Mouse (Mus musculus) brain, embryonic 14.5 days (tissue): ENCODE measurements around the gene Mtx3. TPM values are rescaled to one million over a fixed set of nuclear protein-coding genes. Genes with fewer than 3 reads are reported as not detected.
A peak's percentile ranks its signal among the peaks of the same experiment; 100 is the strongest.
"Not testable (repeated sequence)": the region's sequence is repeated elsewhere in the genome, so short reads cannot be mapped to it uniquely, and the experiment has no call there.

ENCODE experiments used
- DNase-seq: peaks from one replicate; pipeline ENCODE4 v3.0.0-alpha.2; 2011; ENCODE audit warnings: low read depth
- CTCF ChIP-seq: fragments of 200-500 bp; IDR thresholded peaks from 2 replicates; pipeline ENCODE4 v1.5.1; 2012; ENCODE audit warnings: inconsistent platforms, mild to moderate bottlenecking, moderate library complexity, borderline replicate concordance; ENCODE audit not compliant: insufficient read depth, insufficient read length; ENCODE audit errors: extremely low read depth
- POLR2A ChIP-seq: fragments of 200-500 bp; IDR thresholded peaks from 2 replicates; pipeline ENCODE4 v1.6.1; 2012; ENCODE audit warnings: mild to moderate bottlenecking, inconsistent platforms, borderline replicate concordance; ENCODE audit not compliant: poor library complexity, insufficient read depth, insufficient read length, severe bottlenecking; ENCODE audit errors: extremely low read depth
- polyA plus RNA-seq: library from polyadenylated mRNA; depleted of rRNA; stranded (reverse); fragments of >200 nt; gene quantifications from 2 replicates; pipeline ENCODE4 v1.2.3, GENCODE M21; 2012; rRNA removed

Mtx3 gene
- 21.0 and 21.4 TPM in 2 replicates for polyA plus RNA-seq

DNA sequence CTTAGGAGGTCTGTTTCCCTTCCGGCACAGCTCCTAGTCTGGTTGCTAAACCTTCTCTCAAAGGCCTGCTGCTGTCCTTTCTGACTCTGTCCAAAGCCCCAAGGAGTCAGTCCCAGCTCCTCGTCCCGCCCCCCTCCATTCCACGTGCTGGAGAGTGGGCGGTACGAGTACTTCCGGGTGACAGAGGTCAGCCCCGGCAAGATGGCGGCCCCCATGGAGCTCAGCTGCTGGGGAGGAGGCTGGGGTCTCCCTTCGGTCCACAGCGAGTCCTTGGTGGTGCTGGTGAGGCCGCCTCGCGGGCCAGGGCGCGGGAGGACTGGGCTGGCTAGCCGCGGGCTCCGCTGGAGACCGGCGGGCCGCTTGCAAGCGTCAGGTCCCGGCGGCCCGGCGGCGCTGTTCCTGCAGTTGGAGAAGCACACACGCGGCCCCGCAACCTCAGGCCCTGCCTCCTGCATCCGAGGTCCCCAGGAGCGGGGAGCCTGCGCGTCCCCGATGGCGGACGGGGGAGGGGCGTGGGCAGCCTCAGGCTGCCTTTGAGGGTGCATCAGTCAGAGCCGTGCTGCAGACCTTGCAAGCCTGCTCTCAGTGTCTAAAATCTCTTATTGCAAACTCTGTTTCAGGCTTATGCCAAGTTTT, at the start of gene Mtx3:
Gene Mtx3, plus strand, starts transcription at position 175 of the 636 bp plus-strand sequence.
- peak; percentile 93 for DNase-seq
- TF ChIP-seq CTCF (no peak), POLR2A (peak; percentile 48; the same call in 1 of the 2 replicates)

DNA sequence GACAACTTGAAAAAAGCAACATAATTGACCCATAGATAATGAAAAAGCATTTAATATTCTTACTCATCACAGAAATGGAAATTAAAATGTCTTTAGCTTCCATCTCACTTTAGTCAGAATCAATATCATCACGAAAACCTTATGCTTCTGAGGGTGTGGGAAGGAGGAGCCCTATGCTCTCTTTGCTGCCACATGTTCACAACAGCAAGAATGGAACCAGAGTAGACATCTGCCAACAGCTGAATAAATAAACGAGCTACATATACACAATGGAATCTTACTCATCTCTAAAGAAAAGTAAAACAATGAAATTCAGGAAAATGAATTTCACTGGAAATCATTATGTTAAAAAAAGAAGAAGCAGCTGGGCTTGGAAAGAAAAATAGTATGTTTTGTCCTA, 45.7 kb upstream of the Mtx3 start:
- TF ChIP-seq CTCF, result no peak
- TF ChIP-seq POLR2A, result no peak
- no peak for DNase-seq

DNA sequence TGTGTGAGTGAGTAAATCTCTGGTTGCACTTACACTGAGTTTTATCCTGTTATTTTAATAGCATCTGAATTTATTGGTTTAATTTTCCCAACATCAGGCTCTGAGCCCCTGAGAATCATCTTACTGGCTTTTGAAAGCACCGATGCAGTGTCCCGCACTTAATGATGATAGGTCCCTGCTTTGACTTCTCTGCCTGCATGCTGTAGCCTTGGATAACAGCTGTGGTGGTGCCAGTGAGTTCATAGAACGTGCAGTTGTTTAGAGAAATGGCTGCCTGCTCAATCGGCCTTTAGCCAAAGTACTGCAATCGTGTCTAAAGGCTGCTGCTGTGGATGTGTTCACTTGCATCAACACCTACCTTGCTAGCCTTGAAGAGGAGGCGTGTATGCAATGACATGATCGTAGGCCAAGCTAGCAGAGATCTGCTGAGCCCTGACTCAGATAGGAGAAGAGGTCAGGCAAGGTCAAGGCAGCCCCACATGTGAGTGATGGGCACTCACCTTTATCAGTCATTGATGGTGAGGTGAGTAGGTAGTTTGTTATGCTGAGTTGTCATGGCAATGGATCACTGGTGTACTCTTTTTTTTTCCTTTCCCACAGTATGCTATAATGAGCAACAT, 45.1 kb upstream of the Mtx3 start:
- TF ChIP-seq POLR2A, result no peak
- no peak for TF ChIP-seq CTCF
- DNase-seq, result no peak

DNA sequence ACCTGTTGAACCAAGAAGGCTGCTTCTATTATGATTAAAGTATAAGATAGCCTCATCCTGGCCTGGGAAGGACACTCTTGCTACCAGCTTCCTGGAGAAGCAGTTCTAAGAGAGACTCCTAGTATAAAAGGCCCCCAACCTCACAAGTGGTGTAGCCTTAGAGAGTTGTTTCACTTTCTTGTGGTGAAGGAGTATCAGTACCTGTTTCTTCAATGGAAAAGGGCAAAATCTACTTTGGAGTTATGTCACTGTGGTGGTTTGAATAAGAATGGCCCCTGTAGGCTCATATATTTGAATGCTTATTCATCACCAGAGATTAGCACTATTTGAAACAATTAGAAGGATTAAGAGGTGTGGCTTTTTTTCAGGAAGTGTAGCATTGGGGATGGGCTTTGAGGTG, 37.8 kb upstream of the Mtx3 start:
- DNase-seq, result no peak
- TF ChIP-seq CTCF, result no peak
- no peak for TF ChIP-seq POLR2A

DNA sequence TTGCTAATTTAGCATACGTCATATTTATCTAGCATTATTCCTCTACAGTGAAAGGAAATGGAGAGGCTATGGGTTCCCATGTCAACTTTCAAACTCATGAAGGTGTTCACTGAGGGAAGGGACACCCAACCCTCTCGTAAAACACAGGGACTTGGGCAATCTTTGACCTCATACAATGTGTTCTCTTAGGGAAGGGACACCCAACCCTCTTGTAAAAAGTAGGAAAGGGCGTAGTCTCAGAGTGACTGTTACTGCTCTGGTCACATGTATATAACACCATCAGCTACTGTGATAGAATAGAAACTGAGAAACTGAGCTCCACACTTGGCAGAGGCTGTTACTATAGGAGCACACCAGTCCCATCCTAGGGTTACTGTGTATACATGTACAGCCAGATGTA, 36.7 kb upstream of the Mtx3 start:
- TF ChIP-seq POLR2A (no peak), CTCF (no peak)
- DNase-seq, result no peak

DNA sequence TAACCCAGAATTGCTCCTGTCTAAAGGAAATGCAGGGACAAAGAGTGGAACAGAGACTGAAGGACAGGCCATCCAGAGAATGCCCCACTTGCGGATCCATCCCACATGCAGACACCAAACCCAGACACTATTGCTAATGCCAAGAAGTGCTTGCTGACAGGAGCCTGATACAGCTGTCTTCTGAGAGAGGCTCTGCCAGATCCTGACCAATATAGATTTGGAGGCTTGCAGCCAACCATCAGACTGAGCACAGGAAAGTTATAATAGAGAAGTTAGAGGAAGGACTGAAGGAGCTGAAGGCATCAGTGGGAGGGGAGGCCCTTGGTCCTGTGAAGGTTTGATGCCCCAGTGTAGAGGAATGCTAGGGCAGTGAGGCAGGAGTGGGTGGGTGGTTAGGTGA, 34.0 kb upstream of the Mtx3 start:
- DNase-seq, result not testable (repeated sequence)

DNA sequence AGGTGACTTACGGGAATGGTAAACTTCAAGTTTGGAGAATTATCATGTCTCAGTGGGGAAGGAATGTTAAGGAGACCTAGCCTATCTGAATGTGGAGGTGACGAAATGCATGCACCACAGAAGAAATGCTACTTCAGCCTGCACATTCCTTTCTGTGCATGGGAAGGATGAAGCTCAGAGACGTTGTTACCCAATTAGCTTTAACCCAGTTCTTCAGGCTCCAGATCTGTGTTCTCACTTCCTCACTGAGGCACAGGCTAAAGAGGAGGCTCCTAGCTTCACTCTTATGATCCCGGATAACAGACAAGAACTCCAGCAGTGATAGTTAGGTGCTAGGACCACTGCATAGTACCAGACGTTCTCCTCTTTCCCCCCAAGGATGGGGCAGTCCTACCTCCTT, 28.2 kb upstream of the Mtx3 start:
- no peak for DNase-seq
- TF ChIP-seq POLR2A (no peak), CTCF (no peak)

DNA sequence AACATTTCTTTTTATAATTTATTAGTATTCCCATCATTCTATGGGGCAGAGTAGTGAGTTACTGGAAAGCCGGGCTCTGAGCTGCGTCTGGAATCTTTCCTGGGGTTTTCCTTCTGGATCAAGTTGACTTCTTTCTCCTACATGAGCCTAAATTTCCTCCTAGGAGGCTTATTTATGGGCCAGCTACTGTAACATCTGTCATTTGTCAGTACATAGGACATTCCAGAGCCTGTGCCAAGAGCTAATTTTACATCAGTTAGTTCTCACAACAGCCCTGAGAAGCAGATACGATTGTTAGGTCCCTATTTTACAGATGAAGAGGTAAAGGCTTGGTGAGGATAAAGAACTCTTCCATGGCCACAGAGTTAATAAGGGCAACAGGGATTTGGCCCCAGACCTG, 27.2 kb upstream of the Mtx3 start:
- no peak for TF ChIP-seq POLR2A
- no peak for TF ChIP-seq CTCF
- DNase-seq, result no peak

DNA sequence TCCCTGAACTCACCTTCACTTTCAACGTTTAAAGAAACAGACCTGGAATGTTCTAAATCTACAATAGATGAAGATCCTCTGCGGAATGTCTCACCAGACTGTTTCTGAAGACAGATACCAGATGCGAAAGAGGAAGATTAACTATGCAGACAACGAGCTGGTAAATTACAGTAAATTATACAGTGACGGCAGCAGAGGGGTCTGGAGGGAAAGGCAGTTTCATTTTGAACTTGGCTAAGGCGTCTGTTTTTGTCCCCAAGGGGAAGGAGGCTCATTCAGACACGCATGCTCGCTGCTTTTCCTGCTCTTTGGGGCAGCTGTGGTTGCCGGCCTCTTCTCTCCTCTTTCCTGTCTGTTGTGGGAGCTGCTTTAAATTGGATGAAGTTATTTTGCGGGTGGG, 15.7 kb upstream of the Mtx3 start:
- peak; percentile 49 for DNase-seq
- TF ChIP-seq CTCF (no peak), POLR2A (no peak)

DNA sequence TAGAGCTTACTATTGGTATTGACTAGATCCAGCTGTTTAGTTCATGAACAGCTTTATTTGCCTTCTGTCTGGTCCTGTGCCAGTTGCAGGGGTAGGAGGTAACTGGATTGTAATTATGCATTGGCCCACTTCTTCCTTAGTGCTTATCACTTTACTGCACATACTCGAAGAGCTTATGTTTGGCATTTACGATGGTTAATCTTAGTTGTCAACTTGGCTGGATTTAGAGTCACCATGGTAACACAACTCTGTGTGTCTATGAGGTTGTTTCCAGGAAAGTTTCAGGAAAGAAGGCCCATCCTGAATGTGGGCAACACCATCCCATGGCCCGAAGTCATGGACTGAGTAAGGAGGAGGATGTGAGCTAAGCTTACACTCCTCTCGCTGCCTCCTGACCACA, 11.4 kb upstream of the Mtx3 start:
- TF ChIP-seq CTCF (no peak), POLR2A (no peak)
- no peak for DNase-seq

DNA sequence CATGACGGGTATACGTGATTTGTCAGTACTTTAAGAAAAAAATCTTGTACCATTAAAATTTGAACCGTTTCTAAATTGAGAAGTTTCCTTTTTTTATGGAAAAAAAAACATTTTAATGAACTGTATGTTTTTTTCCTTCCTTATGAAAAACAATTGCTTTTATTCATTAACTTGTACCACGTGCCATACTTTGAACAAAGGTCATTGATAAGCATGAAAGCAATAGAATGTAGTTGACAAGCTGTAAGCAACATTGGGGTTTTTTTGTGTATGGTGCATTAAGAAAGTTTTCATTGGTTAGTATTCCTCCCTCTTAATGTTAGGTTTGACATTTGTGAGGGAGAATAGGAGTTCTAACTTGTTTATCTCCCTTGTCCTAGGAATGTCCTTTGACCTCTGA, 1.9 kb downstream of the Mtx3 start:
- TF ChIP-seq POLR2A (no peak), CTCF (no peak)

DNA sequence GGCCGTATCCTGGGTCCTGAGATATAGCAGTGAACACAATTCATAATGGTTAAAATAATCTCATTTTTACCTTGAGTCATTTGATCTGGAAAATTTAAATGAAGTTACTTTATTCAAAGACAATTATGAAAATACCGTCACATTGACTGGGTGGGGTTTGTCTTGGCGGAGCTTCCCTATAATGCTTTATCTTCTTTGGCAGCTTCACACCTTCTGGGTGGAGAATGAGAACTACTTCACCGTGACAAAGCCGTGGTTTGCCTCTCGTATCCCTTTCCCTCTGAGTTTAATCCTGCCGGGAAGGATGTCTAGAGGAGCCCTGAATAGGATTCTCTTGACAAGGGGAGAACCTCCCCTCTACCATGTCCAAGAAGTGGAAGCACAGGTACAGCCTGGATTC, 2.8 kb downstream of the Mtx3 start:
- TF ChIP-seq POLR2A (no peak), CTCF (no peak)

More for the DNA sequence above, 1.9 kb downstream of the Mtx3 start:
- DNase-seq, result no peak

DNA sequence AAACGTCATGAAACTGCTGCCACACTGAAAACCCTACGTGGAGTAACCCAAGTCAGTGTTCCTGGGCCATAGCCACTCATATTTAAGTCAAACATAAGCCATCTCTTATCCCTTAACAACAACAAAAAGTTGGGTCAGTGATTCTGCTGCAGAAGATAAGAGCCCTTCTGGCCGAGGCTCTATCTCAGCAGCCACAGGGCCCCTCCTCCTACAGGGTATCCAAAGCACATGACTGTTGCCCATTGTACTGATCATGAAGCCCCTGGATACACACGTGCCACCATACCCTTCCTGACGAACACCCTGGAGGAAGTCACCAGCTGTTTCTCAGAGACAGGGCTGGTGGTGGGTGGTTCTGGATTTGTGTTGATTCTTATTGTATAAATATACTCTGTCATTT, 3.4 kb downstream of the Mtx3 start:
- TF ChIP-seq CTCF, result no peak
- TF ChIP-seq POLR2A, result no peak
- DNase-seq, result no peak

More for the DNA sequence above, 2.8 kb downstream of the Mtx3 start:
- no peak for DNase-seq

DNA sequence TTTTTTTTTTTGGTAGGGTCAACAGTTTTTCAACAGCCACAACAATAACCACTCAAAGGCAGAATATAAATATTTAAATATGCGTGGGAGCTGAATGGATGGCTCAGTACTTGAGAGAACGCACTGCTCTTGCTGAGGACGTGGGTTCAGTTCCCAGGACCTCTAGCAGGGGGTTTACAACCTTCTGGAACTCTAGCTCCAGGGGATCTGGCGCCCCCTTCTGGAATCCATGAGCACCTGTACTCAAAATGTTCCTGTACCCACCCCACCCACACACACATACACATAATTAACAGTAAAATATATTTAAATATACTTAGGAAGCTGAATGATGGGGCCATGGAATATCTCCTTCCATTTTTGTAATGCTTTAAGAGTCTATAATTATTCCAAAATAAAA, 11.3 kb downstream of the Mtx3 start:
- peak; percentile 9 for DNase-seq

More for the DNA sequence above, 11.3 kb downstream of the Mtx3 start:
- TF ChIP-seq POLR2A, result no peak
- TF ChIP-seq CTCF, result peak; percentile 36; the same call in 1 of the 2 replicates
